Mouse (Mus musculus) olfactory bulb, adult 2 months (tissue): ENCODE measurements at regions not wholly inside any gene's neighbourhood (a gene's known extent, or its start where the extent isn't known, plus 50 kb on each side); places are given as distances from the start of the nearest gene placed in this dataset.

Source experiments
- CTCF ChIP-seq: fragments of 200-500 bp; IDR thresholded peaks from 2 replicates; pipeline ENCODE4 v1.5.1; 2012; ENCODE audit warnings: low read depth, mild to moderate bottlenecking, low read length, moderate library complexity; ENCODE audit not compliant: insufficient read depth
- POLR2A ChIP-seq: fragments of 200-500 bp; IDR thresholded peaks from 2 replicates; pipeline ENCODE4 v1.6.1; 2012; ENCODE audit warnings: mild to moderate bottlenecking, low read depth, low read length, moderate library complexity; ENCODE audit not compliant: insufficient read depth

- TF ChIP-seq POLR2A (no peak), CTCF (no peak)
Observed at GRCm38 (mm10) chr1:42035371-42035770, 660.2 kb upstream of the Pou3f3 start.
